Mouse (Mus musculus) heart, postnatal 14 days (tissue): ENCODE data around the gene Upf2. TPM values are rescaled to one million over a fixed set of nuclear protein-coding genes. Genes with fewer than 3 reads are reported as not detected.
"Not testable (repeated sequence)": the region's sequence is repeated elsewhere in the genome, so short reads cannot be mapped to it uniquely, and the experiment has no call there.

Experiments used
- DNase-seq, 2 experiments: peaks; one replicate each; pipeline ENCODE4 v3.0.0; 2021 to 2022
- intact Hi-C: fragments of 180-260 bp; cut with DNase I; formaldehyde crosslinking; loops from one replicate; pipeline ENCODE4 v1.15.1; 2025
- total RNA-seq, 2 experiments: library from RNA; stranded (reverse); gene quantifications; 2 replicates each; pipeline ENCODE4 v1.2.3; 2021

Upf2 gene
- total RNA-seq, 2 experiments from 2014 or later = 12.6 to 13.4 TPM

DNA sequence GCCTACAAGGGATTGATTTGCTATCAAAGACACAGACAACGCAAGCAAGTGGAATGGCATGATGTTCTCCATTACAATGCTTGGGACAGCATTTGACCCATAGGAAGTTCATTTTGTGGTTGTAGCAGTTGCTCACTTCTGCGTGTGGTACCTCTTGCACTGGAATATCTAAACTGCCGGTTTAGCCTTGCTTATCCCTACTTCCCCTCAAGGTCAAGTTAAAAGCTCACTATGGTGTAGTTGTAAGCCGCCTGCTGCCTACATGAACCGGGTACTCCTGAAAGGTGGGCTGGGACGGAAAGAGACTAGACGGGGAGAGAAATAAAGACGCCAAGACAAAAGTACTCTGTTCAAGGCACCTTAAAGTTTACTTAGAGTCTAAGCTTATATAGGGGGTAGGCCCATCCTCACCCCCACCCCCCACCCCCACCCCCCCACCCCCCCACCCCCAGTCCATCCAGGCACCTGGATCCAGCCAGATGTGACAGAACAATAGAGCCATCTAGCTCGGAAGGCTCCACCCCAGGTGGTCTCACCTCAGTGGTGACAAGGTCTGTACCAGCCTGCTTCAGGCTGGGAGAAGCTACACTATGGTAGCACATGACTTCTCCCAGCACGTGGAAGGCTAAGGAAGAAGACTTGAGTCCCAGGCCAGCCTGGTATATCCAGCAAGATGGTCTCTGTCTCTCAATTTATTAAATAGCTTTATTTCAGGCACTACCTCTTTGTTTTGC is 109.0 kb downstream of the Upf2 start:
- intact Hi-C loops = no loop called here
- DNase-seq = no peak

DNA sequence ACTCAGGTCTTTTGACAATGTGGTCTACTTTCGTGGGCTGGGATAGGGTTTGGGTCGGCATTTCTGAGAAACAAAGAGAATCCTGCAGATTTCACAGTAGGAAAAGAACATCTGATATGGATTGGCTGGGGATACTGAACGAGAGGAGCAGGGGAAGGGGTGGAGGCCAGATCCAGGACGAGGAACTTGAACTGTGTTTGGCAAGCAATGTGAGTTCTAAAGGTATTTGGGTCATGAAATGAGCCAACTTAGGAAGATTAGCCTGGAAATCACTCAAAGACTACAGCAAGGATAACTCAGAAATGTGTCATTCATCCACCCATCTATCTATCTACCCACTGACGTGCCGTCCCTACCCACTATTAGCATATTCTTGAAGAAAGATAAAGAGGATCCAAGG is 116.1 kb downstream of the Upf2 start:
- intact Hi-C loops = no loop called here
- DNase-seq = no peak

DNA sequence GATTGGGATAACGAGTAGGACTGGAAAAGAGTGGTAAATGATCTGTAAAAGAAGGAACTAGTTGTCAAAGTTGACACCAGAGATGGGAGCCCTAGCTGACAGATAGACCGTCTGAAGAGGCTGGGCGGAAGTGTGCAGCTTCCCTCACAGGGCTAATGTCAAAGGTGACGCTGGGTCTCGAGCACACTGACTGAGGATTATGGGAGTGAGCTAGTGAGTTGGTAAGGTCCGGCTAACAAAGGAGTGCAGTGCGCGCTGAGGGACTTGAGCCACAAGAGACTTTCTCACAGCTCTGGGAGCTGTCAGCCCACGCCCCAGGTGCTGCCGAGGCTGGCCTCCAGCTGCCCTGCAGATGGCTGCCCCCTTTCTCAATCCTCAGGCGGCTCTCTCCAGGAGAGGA is 119.7 kb downstream of the Upf2 start:
- intact Hi-C loops = no loop called here
- DNase-seq = no peak

DNA sequence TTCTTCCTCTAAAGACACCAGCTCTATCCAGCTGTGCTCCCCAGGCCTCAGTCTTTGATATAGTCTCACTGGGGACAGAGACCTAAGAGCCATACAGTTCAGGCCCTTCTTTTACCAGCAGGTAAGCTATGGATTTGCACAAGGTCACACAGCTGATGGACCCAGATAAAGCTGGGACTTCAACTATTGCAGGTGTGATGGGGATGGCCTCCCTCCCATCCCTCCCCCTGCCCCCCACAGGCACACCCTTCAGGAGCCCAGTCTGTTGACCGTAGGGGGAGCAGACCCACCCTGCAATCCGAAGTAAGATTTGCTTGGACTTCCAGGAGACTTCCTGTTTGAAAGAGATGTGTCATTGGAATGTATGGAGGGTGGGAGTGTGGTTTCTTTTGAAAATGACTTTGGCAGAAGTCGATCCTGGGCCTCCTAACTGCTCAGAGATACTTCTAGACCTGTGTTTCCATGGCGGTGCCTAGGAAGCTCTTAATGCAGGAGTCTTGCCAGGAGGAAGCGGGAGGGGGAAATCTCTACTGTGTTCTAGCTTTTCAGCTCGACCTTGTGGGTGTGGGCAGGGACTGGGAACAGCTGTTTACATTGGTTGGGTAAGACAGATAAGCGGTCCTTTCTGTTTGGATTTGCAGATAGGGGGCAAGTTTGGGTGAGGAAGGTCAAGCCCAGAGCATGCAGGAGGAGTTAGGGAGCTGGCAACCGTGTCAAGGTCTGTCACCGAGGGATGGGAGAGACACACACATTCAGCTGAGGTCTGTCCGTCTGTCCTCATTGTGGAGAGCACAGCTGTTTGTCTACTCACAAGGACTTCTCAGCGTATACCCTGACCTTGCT is 120.5 kb downstream of the Upf2 start:
- intact Hi-C loops = no loop called here
- peak; percentile 16 to 18 for DNase-seq

DNA sequence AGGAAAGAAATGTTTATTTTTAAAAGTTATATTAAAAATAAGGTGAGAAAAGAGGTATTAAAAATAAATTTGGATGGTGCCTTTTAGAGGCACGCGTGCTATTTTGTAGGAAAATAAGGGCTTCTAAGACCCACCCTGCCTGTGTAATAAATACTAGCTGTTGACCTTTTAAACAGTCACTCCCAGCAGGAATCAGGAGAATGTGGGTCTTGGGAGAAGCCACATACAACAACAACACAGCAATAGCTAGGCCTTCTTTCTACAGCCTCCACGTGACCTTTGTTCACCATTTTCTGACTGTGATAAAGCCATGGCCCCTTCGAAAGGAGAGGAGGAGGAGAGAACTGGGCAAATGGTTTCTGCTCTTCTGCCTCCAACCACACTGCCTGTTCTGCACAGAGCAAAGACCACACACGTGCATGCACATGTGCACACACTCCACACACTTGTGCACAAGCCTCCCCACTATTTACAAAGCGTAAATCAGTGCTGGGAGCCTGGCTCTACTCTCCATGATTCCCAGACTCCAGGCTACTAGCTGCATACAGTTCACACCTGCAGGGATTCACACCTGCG is 121.5 kb downstream of the Upf2 start:
- no peak for DNase-seq
- intact Hi-C loops = no loop called here

DNA sequence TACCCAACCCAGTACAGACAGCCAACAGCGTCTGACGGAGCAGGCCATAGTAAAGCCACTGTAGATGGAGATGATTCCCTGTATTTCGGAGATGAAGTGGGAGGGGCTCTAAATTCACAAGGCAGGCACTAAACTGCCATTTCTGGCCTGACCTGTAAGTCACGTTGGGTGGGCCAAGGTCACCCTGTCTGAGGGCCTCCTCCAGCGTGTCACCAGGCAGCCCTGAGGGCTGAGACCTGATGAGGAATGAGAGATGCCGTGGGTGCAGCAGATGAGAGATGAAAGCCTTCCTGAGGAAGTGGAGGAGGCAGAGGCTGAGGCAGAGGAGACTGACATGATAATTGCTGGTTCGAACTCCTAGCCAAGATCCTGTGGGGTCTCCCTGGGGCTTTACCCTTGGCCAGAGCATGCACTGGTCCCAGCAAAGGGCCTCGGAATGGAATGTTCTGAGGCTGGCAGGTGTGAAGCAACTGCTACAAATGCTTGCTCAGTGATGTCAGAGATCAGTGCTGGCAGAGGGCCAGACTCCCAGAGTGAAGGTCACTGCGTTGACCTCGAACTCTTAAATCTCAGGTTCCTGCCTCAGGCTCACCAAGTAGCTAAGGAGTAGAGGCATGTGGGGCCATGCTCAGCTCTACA is 123.7 kb downstream of the Upf2 start:
- DNase-seq = peak; percentile 31 to 45

DNA sequence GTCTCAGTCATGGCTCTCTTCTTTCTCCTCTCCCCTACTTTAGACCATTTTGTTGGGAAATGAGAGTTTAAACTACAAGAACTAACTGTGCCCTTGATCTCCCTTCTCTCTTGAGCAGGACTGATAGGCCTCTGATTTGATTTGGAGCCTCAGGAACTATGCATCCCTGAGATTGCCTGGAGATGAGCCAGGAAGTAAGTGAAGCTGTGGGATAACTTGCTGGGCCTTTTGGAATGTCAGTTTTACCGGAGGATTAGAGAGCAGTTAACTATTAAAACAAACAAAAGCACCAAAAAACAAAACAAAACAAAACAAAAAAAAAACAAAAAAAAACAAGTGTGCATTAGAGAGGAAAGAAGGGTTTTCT is 124.2 kb downstream of the Upf2 start:
- intact Hi-C loops = no loop called here
- DNase-seq = no peak

More for the DNA sequence above, 123.7 kb downstream of the Upf2 start:
- intact Hi-C loops = no loop called here

DNA sequence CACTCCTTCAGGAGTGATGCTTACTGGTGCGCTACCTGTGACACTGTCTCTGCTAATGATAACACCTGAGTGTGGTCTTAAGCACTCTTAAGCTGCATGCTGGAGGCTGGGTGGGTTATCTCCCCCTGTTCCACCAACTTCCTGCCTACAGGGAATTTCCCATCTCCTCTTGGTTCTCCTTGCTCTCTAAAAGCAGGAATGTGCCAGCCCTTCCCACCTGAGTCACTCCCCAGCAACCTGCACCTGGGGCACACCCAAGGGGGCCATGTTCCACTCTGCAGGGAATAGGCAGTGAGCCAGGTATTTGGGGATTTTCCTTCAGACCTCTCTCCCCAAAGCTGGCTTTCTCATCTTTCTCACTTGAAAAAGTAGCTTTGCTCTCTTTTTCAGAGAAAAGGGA is 128.8 kb downstream of the Upf2 start:
- intact Hi-C loops = no loop called here
- DNase-seq = no peak

DNA sequence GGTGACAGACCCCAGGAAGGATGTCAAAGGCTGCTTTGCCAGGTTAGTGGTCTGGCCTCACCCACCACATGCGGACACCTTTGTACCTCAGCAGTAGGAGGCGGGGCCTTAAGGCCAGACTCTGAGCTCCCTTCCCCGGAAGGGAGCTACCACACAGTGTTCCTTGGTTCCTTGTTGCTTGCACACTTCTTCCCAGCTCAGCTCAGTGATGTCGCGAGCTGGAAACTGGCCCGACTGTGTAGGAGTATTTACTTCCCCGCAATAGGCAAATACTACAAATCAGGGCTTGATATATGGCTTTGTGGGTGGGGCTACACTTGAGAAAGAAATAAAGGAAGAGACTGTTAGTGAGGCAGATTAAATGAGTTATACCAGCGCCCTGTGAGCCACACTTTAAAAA is 129.8 kb downstream of the Upf2 start:
- intact Hi-C loops = no loop called here
- no peak for DNase-seq

DNA sequence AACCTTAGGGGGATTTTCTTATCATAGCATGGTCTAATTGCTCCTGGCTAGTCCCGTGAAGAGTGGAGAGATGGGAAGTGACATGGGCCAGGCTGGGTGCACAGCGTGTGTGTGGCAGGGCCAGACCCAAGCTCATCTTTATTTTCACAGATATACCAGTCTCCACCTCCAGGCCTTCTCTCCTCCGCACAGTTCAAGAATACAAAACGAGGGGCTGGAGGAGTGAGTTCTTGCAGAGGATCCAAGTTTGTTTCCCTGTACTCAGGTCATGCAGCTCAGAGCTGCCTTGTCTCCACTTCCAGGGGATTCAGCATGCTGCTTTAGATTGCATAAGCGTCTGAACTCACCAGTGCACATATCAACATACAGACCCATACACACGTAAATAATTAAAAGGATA is 131.3 kb downstream of the Upf2 start:
- intact Hi-C loops = no loop called here
- DNase-seq = no peak

DNA sequence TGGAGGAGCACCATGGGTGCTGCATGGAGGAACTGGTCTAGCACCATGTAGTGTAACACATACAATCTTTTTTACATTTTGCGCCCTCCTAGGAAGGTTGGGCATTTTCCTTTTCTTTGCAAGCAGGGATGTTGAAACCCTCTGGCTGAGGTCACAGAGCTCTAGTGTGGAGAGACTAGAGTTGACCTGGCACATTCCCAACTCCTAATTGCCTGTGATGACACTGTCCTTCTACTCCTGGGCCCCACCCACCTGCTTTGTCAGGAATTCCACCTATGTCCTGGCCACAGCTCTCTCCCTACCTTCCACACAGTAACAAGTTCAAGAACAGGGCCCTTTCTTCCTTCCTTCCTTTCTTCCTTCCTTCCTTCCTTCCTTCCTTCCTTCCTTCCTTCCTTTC is 132.4 kb downstream of the Upf2 start:
- intact Hi-C loops = no loop called here
- no peak for DNase-seq

DNA sequence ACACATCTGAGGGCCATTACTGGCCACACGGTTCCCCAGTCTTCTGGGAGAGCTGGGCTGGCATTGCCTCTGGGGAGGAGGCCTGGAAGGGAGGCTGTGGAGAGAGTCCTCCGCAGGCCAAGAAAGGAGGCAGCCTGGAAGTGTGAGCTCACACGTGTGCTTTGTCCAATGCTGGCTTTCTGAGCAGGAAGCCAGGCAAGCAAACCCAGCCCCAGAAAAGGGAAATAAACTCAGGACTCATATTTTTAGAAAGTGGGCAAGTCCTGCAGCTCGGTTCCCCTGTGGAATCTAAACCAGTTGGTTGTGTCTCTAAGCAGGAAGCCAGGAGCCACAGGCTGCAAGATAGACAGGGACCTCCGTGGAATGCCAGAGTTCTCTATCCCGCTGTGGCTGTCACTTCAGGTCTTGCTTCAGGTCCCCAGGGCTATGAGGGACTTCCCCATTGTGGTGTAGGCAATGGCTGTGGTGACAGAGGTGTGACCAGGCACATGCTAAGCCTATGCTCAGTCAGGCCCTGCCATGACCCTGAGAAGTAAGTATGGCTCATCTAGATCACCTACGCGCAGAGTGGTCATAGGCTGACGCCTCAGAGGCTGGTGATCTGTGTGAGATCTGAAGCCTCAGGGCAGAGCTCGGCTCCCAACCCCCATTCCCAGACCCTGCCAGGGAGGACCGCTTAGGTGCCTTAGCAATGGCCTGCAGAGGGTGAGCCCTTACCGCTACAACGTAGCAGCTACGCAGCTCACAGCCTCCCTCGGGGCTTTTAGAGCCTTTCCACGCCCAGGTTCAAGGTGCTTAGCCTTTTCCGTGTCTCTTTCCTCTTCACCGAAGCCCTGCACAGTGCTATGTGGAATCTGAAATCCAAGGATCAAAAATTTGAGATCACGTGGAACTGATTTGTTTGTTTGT is 134.6 kb downstream of the Upf2 start:
- intact Hi-C loops = no loop called here

DNA sequence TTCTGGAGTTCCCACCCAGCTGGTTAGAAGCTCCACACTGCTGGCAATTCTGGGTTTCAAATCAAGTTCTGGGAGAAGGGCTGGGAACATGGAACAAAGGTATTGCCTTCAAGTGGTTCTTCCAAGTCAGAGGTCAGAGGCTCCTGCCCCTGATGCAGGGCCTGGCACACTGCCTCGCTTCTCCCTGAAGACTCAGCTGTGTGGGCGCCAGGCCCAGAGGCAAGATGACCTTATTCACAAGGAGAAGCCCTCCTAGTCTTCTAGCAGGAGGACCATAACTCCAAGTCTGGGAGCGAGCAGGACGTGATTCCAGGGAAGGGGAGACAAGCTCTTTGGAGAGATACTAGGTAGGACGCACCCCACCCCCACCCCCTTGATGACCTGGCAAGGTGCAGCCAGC is 135.9 kb downstream of the Upf2 start:
- peak in 1 of 2 experiments; percentile 39 for DNase-seq
- intact Hi-C loops = no loop called here

More for the DNA sequence above, 134.6 kb downstream of the Upf2 start:
- DNase-seq = no peak

DNA sequence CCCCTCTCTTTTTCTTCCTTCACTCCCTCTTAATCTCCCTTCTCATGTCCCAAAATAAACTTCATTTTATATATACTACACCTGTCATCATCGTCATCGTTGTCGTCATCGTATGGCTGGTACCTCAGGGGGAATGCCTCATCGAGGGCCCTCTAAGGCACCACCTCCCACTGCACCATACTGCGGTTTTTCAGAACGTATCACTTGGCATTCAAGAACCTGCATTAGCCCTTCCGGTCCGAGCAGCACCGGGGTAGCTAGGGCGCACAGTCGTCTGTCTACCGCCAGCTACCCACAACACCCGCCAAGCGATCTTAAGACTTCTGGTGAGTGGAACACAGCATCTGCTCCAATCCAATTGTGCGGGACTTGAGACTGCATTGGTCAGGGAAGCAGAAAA is 138.7 kb downstream of the Upf2 start:
- DNase-seq, intact Hi-C loops: not testable (repeated sequence)

DNA sequence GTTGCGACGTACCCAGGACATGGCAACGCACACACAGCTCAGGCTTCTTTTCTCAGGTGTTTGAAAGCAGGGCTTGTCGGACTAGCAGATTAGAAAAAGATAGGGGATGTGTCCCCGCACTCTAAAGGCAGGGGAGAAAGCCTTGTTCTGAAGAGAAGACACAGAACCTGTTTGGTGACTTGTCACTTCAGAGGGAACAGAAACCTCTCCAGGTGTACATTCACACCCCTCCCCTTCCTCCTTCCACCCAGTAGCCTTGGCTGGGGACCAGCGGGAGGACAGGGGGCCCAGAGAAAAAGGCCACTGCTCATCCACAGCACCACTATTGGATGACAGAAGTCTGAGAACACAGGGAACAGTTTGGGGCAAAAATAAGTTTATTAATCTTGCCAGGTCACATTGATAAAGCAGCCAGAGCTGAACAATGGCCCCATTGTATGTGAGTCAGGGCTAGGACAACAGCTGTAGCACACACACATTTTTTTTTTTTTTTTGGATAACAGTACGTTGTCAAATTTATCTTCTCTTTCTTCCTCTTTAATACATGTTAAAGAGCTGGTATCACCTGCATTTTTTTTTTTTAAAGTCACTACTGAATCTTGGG is 145.9 kb downstream of the Upf2 start:
- intact Hi-C loops = no loop called here

DNA sequence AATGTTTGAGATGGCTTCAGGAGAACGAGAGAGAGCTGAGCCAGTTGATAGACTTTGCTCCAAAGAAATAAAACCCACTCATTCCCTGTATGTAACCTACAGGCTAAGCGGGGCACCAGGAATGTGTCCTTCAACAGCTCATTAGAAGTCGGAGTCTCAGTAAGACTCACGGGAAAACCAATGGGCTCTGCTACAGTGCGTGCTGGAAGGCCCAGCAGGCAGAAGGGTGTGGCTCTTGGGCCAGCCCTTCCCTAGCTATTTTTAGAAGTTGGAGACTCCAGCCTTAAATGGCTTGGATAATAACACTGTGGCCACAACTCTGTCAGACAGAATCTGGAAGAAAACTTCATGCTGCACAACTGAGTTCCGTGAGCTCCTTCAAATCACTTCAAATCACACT is 147.7 kb downstream of the Upf2 start:
- DNase-seq = peak; percentile 51 to 64
- intact Hi-C loops = no loop called here

More for the DNA sequence above, 145.9 kb downstream of the Upf2 start:
- no peak for DNase-seq

DNA sequence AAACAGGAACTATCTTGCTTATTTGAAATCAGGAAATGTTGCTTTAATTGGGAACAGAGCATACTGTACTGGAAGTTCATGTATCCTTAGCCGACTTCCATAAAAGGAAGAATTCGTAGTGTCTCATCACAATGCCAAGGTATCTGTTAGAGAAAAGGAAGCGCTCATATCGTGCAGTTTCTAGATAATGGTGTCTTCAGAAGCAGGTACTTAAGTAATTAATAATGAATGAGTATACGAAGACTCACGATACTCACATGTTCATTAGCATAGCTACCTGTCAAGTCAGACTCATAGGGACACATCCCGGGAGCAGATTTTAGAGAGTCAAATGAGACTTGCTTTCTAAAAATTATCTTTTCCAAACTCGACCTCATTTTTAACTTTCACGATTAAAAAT is 148.2 kb downstream of the Upf2 start:
- intact Hi-C loops = no loop called here
- no peak for DNase-seq

DNA sequence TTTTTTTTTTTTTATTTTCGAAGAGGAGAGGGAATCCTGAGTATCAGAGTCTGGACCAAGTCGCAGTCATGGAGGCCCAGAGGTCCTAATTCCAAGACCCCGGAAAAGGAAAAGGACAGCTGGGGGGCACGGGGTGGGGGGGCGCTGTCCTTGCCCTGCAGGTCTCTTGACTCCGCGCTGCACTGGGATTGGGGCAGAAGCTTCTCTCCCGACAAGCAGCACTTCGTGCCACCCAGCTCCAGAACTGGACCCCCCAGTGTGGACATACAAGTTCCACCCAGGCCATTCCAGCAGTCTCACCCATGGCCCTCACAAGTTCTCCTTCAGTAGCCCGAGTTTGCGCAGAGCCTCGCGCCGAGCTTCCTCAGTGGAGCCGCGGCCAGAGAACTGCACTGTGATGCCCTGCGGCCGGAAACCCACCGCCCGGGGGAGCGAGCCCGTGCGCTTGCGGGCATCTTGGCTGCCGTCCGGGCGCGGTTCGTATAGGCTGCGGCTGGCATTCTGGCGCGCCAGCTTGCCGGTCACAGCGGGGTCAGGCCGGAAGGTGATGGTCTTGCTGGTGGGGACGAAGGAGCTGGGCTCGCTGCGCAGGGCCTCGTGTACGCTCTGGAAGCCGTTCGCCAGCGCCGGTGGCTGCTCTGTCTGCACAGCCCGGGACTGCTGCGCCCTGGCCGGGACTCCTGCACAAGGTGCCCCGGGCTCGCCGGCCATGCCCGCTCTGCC is 148.9 kb downstream of the Upf2 start:
- DNase-seq = peak; percentile 37 to 46
- intact Hi-C loops = loop anchor here (2.0 kb wide), 1 partner anchor 29 kb away; no protein-coding TSS in a partner anchor

DNA sequence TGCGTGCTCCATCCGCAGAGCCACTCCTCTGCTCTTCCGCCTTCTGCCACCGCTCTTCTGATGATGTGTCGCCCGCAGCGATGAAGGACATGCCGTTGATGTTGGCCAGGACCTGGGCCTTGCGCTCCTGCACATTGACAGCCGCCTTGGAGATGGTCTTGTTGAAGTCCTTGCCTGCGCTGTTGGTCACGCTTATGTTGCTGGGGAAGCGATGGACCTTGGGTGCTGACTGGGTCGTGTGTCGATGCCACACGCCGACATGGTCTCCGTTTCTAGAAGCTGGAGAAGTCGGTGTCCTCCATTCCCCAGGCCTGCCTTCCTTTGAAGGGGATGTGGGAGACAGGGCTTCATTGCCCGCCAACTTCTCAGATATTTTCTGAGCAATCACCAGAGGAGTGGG is 149.5 kb downstream of the Upf2 start:
- intact Hi-C loops = loop anchor here (2.0 kb wide), 1 partner anchor 28 kb away; no protein-coding TSS in a partner anchor
- DNase-seq = no peak
